Mouse (Mus musculus): Measurements from ENCODE around the gene Matn4.

Gene Matn4

DNA sequence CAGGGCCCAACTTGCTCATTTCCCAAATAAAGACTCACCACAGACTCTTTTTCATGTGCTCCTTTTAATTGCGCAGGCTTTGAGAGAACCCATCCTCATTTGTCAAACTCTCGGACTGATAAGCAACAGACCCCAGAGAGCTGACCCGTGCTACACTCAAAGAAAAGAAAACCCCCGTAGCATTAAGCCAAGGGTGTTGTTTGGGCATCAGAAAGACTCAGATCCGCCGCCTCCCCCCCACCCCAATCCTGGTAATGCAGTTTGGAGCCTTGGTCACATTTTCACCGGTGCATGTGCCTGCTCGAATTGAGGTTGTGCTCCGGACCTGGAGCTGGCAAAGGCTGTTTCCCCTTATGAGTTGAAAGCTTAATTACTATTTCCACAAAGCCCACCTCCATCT lies at the start of gene Matn4:
Gene Matn4 (minus strand): TSS at position 101 of the 400 bp plus-strand sequence.
- no peak for DNase-seq

DNA sequence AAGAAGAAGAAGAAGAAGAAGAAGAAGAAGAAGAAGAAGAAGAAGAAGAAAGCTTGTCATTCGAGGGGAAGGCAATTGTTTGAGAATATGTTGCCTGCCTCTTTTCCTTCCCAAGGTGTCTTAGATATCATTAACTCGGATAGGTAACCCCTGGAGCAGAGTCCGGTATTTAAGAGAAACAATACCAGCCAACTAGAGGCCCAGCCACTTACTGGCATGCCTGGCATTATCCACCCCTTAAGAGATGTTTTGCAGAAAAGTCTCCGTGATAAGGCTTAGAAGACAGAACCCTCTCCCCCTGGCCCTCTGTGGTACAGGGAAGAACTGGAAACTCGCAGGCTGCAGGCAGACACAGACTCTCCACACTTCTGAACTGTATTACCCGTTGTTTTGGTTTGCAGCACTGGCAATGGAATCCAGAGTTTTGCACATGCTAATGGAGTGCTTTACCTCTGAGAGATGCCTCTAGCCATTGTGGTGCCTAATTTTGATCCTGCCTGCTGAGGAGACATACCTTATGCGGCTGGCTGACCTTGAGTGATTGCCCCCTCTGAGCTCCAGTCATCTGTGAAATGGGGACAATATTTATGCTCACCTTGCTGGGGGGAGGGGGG lies 49.0 kb upstream of the Matn4 start:
- no peak for DNase-seq

DNA sequence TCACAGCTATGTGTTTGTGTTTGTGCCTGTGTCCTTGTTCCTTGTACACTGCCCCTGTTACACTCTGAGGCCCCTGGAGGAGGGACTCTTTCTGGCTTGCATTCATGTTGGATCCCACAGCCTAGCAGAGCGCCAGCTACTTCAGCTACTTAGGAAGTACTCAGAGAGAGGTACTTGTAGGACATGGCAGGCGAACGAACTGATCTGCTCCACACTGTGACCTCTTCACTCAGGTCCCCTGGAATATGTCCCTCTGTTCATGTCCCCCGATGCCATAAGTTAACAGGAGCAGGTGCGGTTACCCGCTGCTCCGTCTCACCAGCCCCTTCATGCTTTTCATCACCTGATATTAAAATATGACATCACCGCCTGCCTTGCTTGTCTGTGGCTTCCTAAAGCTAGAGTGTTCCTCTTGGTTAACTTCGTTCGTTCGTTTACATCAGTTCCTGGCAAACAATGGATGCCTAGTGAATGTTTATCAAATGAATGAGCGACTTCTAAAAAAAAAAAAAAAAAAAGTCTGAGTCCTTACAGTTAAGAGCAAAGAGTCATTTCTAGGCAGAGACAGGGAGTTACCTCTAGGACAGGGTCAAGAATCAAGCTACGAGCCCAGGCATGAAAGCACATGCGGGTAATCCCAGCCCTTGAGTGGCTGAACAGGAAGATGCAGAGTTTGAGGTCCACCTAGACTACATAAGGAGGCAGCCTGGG lies 48.2 kb upstream of the Matn4 start:
- no peak for DNase-seq

DNA sequence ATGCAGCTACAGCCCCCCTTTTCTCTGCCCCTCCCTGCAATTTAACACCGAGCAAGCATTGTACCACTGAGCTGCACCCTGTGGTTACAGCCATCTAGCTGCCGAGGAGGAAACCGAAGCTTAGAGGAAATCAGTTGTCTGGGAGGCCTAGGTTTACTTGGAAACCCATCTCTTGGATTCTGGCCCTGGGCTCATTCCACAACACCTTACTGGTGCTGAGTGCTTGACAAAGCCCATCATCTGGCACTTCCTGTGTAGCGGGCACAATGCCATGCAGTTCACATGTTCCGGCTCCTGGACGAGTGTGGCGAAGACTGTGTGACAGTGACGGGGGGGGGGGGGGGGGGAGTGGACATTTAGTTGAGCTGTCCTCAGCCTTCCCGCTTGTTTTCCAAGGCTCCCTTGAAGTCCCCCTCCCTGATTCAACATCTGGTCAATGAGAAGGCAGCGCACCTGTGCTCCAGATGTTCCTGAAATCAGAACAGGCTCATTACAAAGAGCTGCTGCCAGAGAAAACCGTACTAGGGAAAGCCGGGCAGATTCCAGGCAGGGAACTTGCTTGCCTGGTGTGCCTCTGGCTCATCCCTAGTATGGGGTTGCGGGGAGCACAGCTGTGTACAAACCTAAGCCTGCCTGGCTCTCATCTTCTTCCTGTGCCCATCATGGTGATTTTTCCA lies 47.2 kb upstream of the Matn4 start:
- DNase-seq: no peak

DNA sequence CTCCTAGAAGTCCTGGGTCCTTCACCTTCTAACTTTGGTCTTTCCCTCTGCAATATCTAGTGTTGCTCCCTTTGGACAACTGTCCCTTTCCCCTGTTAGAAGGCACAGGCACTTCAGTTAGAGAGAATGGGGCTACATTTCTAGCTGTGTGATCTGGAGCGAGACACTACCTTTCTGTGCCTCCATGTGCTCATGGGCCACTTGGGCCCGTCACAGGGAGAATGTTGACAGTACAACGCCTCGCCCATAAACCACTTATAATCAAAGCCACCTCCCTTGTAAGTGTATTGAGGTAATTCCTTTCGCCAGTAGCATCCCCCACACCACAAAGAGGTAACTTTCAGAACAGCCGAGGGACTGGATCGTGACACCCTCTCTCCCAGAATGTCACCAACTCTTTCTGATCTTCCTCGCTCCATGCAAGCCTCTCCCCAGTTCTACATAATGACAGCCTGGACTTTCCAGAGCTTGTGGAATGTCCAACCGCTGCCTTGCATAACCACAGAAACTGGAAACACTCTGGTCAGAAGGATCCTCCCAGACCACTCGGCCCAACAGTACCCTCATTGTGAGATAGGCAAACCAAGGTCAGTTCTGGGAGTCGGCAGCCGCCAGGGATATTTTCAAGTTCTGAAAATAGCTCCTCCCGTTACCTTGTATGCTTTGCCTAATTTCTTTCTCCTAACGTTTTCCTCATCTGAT lies 44.5 kb upstream of the Matn4 start:
- DNase-seq: no peak

DNA sequence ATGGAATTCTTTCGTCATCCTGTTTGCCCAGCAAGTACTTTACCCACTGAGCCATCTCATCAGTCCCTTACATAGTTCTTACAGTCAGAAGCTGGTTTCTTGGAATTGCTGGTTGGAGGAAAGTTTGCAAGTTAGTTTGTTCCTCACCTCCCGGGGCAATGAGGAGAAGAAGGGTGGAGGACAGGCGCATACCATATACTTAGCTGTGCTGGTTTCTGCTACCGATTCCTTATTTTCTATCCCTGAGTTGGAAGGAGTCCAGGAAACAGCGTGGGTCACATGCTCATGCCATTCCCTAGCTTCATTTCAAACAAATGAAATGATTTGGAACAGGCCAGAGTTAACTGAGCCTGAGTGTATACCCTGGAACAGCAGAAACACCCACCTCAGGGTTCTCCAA lies 44.0 kb upstream of the Matn4 start:
- no peak for DNase-seq

DNA sequence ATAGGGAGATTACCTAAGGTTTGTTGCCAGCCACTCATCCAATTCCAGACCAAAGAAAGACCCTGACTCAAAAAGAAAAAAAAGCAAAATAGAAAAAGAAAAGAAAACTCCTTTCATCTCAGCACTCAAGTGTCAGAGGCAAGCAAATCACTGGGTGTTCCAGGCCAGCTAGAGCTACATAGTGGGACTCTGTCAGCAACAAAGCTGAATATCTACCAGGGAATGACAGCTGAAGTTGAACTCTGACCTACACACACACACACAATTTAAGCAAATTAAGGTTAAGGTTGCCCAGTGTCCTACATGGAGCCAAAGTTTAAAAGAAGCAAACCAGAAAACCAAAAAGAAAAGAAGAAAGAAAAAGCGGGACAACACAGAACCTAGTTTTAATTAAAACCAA lies 43.2 kb upstream of the Matn4 start:
- DNase-seq: no peak

DNA sequence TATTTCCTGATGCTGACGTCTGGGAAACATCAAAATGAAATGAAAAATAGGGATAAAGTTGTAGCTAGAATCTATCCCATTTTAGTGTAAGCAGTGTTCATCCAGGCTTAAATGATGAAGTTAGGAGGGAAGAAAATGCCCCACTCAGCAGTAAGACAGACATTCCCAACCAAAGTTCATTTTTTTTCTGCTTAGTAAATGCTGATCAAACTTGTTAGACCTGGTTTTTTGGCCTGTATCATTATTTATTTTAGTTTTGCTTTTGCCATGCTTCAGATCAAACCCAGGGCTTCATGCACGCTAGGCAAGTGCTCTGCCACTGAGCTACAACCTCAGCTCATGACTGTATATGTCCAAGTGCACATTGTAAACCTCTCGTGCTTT lies 41.1 kb upstream of the Matn4 start:
- DNase-seq: no peak

DNA sequence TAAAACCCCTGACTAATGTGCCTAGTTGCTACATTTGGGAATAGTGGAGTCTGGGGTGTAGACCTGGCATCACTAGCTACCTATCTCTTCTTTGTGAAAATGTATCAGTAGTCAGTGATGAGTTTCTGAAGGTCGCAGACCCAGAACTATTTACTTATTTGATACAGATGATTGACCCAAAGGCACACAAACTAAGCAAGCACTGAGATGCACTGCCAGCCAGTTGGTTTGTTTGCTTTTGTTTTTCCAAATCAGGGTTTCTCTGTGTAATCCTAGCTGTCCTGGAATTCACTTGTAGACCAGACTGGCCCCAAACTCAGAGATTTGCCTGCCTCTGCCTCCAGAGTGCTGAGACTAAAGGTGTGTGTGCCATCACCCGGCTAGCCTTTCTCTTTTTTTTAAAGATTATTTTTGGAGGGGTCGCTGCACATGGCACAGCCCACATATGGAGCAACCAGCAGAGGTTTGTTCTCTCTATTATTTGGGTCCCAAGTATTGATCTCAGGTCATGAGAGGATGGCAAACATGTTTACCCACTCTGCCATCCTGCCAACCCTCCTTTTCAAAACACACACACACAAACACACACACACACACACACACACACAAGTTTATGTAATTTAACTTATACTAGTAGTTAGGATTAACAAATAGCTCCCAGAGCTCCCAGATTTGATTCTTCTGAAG lies 40.6 kb upstream of the Matn4 start:
- DNase-seq: no peak

DNA sequence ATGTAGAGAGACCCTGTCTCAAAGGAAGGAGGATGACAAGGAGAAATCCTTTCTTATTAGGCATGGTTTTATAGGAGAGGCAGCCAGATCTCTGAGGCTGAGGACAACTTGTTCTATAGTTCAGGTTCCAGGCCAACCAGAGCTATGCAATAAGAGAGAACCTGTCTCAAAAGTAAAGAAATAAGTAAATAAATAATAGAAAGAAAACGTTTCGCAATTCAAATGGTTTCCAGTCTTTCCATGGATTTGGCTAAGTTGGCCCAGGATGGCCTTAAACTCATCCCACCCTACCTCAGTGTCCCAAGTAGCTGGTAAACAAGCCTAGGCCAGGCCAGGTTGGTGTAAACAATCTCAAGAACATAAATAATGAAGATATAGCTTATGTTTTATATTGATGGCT lies 39.7 kb upstream of the Matn4 start:
- no peak for DNase-seq

DNA sequence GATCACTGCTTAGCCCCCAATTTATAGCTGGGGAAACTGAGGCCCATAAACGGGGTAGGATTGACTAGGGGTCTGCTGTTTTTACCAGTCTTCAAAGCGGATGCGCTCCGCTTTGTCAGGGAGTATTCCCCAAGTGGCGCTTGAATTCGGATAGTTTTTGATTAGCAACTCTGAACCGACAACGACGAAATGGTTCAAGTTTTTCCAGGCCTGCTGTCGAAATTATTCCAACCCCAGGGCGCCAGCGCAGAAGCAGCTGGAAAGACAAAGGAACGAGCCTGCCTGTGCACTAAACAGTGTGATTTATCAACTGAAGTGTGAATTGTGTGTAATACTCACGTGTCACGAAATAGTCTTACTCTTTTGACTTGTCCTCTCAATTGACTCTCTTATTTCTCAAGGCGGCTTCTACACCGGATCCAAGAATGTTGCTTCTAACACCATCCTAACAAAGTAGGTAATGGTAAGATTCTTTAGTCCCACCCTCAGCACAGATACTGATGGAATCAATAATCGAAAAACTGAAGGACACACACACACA lies 38.6 kb upstream of the Matn4 start, which contains the start of gene Sdc4:
Gene Sdc4 (minus strand): TSS at position 428 of the 541 bp plus-strand sequence.
- no peak for DNase-seq

DNA sequence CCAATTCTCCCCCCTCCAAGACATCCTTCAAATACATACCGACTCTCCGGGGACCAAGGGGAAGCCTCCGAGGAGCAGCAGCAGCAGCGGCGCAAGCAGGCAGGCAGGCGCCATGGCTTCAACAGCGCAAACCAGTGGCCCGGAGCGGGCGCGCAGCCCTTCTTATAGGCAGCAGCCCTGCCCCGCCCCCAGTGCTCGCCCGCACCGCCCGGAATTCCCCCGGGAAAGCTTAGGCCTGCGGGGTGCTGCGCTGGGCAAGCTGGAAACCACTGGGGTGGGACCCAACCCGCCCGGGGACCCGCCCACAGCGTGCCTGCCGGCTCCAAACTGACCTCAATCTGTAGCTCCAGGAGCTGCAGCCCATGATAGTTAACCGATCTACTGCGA lies 38.1 kb upstream of the Matn4 start:
- peak; percentile 93 for DNase-seq

DNA sequence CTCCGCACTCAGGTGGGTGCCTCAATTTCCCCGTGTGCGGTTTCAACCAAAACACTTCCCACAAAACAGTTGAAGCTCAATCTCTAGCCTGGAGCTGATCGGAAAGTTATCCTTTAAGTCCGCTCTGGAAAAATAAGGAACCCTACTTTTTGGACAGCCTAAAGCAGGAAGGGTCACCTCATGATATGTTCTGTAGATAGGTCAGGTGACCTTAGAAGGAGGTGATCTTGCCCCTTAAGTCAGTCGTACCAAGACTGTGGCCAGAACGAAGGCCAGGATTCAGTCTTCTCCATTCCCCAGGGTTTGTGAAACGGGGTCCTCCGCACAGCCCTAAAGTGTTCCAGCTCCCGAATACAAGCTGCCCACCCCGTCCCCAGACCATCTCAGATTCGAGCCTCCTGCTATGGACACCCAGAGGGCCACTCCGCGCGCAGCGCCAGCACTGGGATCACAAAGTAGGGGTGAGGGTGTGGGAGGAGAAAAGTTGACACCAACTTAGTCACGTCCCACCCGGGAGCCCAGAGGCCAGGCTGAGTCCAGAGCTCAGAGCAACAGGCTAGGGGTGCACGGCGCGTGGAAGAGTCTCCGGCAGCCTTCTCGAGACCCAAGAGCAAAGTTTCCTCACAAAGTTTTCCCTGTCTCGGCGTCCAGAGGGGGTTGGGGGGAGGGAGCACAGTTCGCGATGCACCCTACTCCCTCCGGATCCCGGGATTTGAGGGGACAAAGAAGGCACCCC lies 37.5 kb upstream of the Matn4 start:
- no peak for DNase-seq

DNA sequence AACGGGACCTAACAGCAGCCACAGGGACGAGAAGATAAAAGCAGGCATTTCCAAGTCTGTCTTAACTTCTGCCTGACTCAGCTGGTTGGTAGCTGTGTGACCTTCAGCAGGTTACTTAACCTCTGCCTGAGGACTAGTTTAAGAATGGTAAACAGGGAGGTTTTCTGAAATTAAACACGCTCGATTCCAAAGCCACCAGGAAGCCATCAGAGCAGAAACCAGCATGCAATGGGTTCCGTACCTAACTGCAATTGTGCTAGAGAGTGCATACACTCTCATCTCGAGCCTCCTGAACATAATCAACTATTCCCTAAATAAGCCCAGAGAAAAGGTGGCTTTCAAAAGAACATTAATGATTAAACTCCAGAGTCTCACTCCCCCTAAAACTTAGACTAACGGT lies 36.8 kb upstream of the Matn4 start:
- no peak for DNase-seq

DNA sequence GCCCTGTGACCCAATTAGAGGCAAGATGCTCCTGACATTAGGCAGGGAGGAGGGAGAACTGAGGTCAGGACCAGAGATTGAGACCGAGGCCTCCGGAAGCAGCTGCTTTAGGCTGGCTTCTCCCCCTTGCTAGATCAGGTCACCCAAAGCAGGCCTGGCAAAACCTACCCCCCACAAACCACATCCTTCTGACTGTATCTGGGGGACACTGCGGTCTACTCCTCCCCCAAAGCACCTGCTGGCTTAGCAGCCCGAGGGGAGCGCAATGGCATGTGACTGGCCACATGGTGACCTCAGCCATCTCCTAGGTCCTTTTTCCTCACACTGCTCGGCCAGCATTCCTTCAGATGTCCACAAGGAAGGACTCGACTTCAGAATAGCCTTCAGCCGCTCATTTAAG lies 36.2 kb upstream of the Matn4 start:
- DNase-seq: no peak

DNA sequence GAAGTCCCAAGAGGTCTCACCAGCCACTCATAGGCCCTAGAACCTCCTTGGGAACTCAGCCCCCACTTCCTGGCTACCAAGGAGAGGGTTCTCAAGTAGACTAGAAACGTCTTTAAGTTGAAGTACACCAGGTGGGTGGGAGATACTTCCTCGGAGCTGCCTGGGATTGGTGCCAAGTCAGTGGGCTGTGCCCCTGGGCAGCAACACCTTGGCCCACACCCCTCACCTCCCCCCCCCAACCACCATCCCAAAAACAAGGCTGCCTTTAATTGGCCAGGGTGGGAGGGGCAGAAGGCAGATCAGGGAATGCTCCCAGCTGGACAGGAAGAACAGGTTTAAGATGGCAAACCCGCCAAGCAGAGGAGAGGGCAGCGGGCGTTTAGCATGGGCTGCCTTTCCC lies 35.4 kb upstream of the Matn4 start:
- no peak for DNase-seq

DNA sequence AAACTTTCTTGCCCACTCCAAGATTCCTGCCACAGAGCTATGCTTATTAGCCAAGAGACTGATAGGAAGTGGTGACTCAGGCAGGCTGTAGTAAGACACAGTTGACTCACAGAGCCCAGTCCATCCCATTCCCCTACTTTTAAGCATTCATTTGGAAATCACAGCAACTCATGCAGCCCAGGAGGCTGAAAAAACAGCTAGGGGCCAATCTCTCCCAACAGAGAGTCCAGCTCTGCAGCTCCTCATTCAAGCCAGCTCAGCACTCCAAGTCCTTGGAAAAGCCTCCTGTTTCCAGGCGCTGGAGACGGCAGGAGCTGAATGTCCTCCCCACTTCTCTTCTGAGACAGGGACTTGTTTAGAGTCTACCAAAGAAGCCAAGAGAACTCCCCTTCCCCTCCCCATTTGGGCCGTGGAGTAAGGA lies 34.1 kb upstream of the Matn4 start:
- DNase-seq: no peak

DNA sequence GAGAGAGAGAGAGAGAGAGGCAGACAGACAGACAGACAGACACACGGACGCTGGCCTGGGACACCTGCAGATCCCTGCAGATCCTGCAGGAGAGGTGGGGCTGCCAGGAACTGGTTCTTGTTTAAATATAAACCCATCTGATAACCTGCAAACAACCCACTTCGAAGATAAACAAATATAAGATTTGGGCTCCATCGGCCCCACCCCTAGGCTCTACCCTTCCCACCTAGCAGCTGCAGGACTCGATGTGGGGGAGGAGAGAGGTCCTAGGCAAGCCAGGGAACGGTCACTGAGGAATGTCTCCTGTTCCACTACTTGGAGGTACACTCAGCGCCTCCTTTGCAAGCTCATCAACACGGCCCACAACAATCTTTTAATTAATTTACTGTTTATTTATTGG lies 33.3 kb upstream of the Matn4 start:
- no peak for DNase-seq

DNA sequence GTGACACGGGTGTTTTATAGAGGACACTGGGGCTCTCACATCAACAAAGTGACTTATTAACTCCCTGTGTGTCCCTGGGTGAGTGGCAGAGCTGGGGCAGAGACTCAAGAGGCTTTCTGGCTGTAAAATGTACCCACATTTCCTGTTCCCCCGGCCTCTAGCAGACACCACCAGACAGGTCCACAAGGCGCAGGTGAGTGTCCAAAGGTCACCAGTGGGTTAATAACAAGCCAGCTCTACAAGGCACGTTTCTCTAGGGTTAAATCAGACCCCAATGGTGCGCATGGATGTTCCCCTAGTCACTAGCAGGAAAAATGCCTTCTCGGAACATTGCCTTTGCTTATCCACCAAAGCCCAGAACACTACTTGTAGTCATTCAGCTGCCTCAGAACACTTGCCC lies 32.8 kb upstream of the Matn4 start:
- DNase-seq: no peak

DNA sequence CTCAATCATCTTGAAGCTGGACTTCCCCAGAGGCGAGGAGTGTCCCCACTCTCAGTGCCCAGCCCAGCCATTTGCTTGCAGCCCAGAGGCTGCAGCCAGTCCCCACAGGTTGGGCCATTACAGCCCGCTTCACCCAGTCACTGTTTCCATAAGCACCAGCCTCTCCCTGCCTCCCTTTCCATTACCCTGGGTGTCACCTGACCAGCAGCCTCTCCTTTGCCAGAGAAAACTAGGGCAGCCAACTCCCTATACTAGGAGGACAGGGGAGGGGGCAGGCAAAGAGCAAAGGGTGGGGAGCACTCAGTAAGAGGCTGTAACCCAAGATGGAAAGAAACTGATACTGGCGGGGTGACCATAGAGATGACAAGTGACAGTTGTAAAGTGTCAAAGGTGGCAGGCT lies 32.0 kb upstream of the Matn4 start:
- DNase-seq: peak; percentile 62

DNA sequence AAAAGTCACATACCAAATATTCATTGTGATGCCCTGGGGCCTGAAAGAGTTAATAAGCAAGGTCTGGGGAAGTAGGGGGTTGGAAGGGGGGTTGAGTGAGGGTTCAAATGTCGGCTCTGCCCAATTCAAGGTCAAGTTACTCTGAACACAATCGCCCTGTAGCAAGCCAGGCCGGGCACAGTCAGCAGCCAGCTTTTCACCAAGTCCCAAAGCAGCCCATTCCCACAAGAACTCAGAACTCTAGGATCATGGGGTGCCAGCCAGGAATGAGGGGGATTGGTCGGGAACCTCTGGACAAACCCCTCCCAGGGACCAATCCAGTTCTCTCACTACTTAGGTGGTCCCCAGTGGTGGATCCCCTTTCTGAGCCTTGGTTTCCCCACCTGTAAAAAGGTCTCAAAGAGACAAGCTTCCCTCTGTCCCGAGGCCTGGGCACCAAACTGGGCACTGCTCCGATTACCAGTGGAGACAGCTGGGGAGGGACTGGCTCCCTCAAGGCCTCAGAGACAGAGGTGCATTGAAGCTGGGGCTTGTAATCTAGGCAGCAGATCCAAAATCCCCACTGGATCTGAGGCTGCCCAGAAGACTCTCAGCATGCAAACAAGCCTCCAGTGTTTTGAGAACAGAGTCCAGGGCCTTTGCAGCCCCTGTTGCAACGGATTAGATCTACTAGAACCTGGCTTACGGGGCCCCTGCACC lies 31.4 kb upstream of the Matn4 start:
- peak; percentile 30 for DNase-seq

Data from retina, postnatal 1 day (tissue).